Mouse (Mus musculus): ENCODE results near the gene Elovl7.

The Elovl7 gene

GRCm38 (mm10) chr13:108301411-108301810 lies 87.2 kb downstream of the Elovl7 start:
- ATAC-seq (ENCODE audit: low TSS enrichment): peak; percentile 69

GRCm38 (mm10) chr13:108302957-108303675 lies 88.9 kb downstream of the Elovl7 start:
- no peak for ATAC-seq (ENCODE audit: low TSS enrichment)

GRCm38 (mm10) chr13:108303841-108304240 lies 89.6 kb downstream of the Elovl7 start:
- no peak for ATAC-seq (ENCODE audit: low TSS enrichment)

GRCm38 (mm10) chr13:108304680-108305079 lies 90.5 kb downstream of the Elovl7 start:
- no peak for ATAC-seq (ENCODE audit: low TSS enrichment)

- ATAC-seq (ENCODE audit: low TSS enrichment): peak; percentile 98
Observed at GRCm38 (mm10) chr13:108315702-108316486, 101.7 kb downstream of the Elovl7 start, which contains the start of gene Depdc1b. Depdc1b (plus strand) TSS chr13:108316332.

GRCm38 (mm10) chr13:108316487-108316903 lies 102.3 kb downstream of the Elovl7 start:
- no peak for ATAC-seq (ENCODE audit: low TSS enrichment)

GRCm38 (mm10) chr13:108317414-108317813 lies 103.2 kb downstream of the Elovl7 start:
- ATAC-seq (ENCODE audit: low TSS enrichment): no peak

GRCm38 (mm10) chr13:108319028-108319427 lies 104.8 kb downstream of the Elovl7 start:
- no peak for ATAC-seq (ENCODE audit: low TSS enrichment)

- ATAC-seq (ENCODE audit: low TSS enrichment): no peak
Observed at GRCm38 (mm10) chr13:108320216-108320615, 106.0 kb downstream of the Elovl7 start.

GRCm38 (mm10) chr13:108322466-108322865 lies 108.3 kb downstream of the Elovl7 start:
- ATAC-seq (ENCODE audit: low TSS enrichment): no peak

- no peak for ATAC-seq (ENCODE audit: low TSS enrichment)
Observed at GRCm38 (mm10) chr13:108323317-108323716, 109.1 kb downstream of the Elovl7 start.

GRCm38 (mm10) chr13:108323866-108324829 lies 109.9 kb downstream of the Elovl7 start:
- ATAC-seq (ENCODE audit: low TSS enrichment): peak; percentile 78

GRCm38 (mm10) chr13:108325871-108326270 lies 111.7 kb downstream of the Elovl7 start:
- no peak for ATAC-seq (ENCODE audit: low TSS enrichment)

- no peak for ATAC-seq (ENCODE audit: low TSS enrichment)
Observed at GRCm38 (mm10) chr13:108326351-108326750, 112.1 kb downstream of the Elovl7 start.

- ATAC-seq (ENCODE audit: low TSS enrichment): no peak
Observed at GRCm38 (mm10) chr13:108327047-108327446, 112.8 kb downstream of the Elovl7 start.

GRCm38 (mm10) chr13:108328406-108329180 lies 114.4 kb downstream of the Elovl7 start:
- ATAC-seq (ENCODE audit: low TSS enrichment): no peak

GRCm38 (mm10) chr13:108329693-108330092 lies 115.5 kb downstream of the Elovl7 start:
- peak; percentile 90 for ATAC-seq (ENCODE audit: low TSS enrichment)

Measured in frontal cortex, adult (tissue).